Mouse (Mus musculus): Measurements from ENCODE around the gene Stk25. TPM values are rescaled to one million over a fixed set of nuclear protein-coding genes. Genes with fewer than 3 reads are reported as not detected.

The Stk25 gene
- polyA plus RNA-seq, 2 experiments = 204 to 248 TPM

- WGBS = 4% methylated on average over 35 of the region's 51 CpGs
- peak; percentile 75 for ATAC-seq (ENCODE audit: low FRiP score, low read depth)
- no peak overlapping the region for H3K27ac ChIP-seq (replicated peaks; ENCODE audit: low read depth, low read length)
Measured at GRCm38 (mm10) chr1:93686245-93686960, 27.9 kb upstream of the Stk25 start.

GRCm38 (mm10) chr1:93685401-93686244, 27.2 kb upstream of the Stk25 start, which contains the start of gene Bok:
Gene Bok, plus strand, starts transcription at chr1:93685660.
- 0 out of 2 replicates have a peak within 1 kb of the TSS, but pooled peaks have one; percentile 13 for H3K27ac ChIP-seq (replicated peaks; ENCODE audit: low read depth, low read length)
- H3K36me3 ChIP-seq (ENCODE audit: control insufficient read depth, insufficient read depth, low read length) = no peaks in the 10 kb centered on the region
- WGBS = under 1% methylated on average over 75 of the region's 78 CpGs

More at GRCm38 (mm10) chr1:93686245-93686960, 27.9 kb upstream of the Stk25 start:
- Histone ChIP-seq H3K36me3 (ENCODE audit: control insufficient read depth, insufficient read depth, low read length) (no peaks in the 10 kb centered on the region), H3K27me3 (ENCODE audit: control insufficient read depth, insufficient read depth, low read length) (0 out of 2 replicates have a peak, but pooled peaks cover 3% of the 10 kb centered on the region), H3K9ac (ENCODE audit: low read depth, low read length, severe bottlenecking) (peak overlapping the region; percentile 70), H3K9me3 (ENCODE audit: control insufficient read depth, low read length) (no peaks in the 10 kb centered on the region), H3K4me2 (replicated peaks; ENCODE audit: low read depth, low read length, severe bottlenecking) (peak overlapping the region; percentile 95), H3K4me3 (replicated peaks; ENCODE audit: low read length) (peak overlapping the region; percentile 60), H3K4me1 (ENCODE audit: control insufficient read depth, insufficient read depth, low read length) (no peaks in the 10 kb centered on the region)
- TF ChIP-seq POLR2A (IDR thresholded peaks at IDR 0.05; ENCODE audit: borderline replicate concordance, extremely low read depth, insufficient read depth, insufficient read length) = no peak
- peak; percentile 65 for DNase-seq (ENCODE audit: low spot score)

GRCm38 (mm10) chr1:93679889-93680568, 21.6 kb upstream of the Stk25 start:
- 52% methylated on average over 7 of the region's 7 CpGs for WGBS
- Histone ChIP-seq H3K27me3 (ENCODE audit: control insufficient read depth, insufficient read depth, low read length) (no peaks in the 10 kb centered on the region), H3K36me3 (ENCODE audit: control insufficient read depth, insufficient read depth, low read length) (no peaks in the 10 kb centered on the region), H3K9ac (ENCODE audit: low read depth, low read length, severe bottlenecking) (no peak overlapping the region), H3K4me1 (ENCODE audit: control insufficient read depth, insufficient read depth, low read length) (no peaks in the 10 kb centered on the region), H3K4me2 (replicated peaks; ENCODE audit: low read depth, low read length, severe bottlenecking) (no peak overlapping the region), H3K27ac (replicated peaks; ENCODE audit: low read depth, low read length) (no peak overlapping the region), H3K4me3 (replicated peaks; ENCODE audit: low read length) (no peak overlapping the region), H3K9me3 (ENCODE audit: control insufficient read depth, low read length) (no peaks in the 10 kb centered on the region)
- DNase-seq (ENCODE audit: low spot score) (peak; percentile 26), ATAC-seq (ENCODE audit: low FRiP score, low read depth) (no peak)
- TF ChIP-seq POLR2A (IDR thresholded peaks at IDR 0.05; ENCODE audit: borderline replicate concordance, extremely low read depth, insufficient read depth, insufficient read length) = no peak

More at GRCm38 (mm10) chr1:93685401-93686244, 27.2 kb upstream of the Stk25 start, which contains the start of gene Bok:
- Histone ChIP-seq H3K27me3 (ENCODE audit: control insufficient read depth, insufficient read depth, low read length) (0 out of 2 replicates have a peak, but pooled peaks cover 3% of the 10 kb centered on the region), H3K9me3 (ENCODE audit: control insufficient read depth, low read length) (no peaks in the 10 kb centered on the region), H3K4me2 (replicated peaks; ENCODE audit: low read depth, low read length, severe bottlenecking) (peak within 1 kb of the TSS; percentile 95), H3K9ac (ENCODE audit: low read depth, low read length, severe bottlenecking) (peak within 1 kb of the TSS; percentile 70), H3K4me3 (replicated peaks; ENCODE audit: low read length) (peak within 1 kb of the TSS; percentile 60), H3K4me1 (ENCODE audit: control insufficient read depth, insufficient read depth, low read length) (no peaks in the 10 kb centered on the region)
- no peak for TF ChIP-seq POLR2A (IDR thresholded peaks at IDR 0.05; ENCODE audit: borderline replicate concordance, extremely low read depth, insufficient read depth, insufficient read length)
- ATAC-seq (ENCODE audit: low FRiP score, low read depth) (peak; percentile 45), DNase-seq (ENCODE audit: low spot score) (peak; percentile 76)

GRCm38 (mm10) chr1:93678386-93678785, 19.9 kb upstream of the Stk25 start:
- WGBS = 67% methylated on average over 2 of the region's 2 CpGs
- no peak overlapping the region for H3K4me3 ChIP-seq (replicated peaks; ENCODE audit: low read length)
- DNase-seq (ENCODE audit: low spot score) = no peak

GRCm38 (mm10) chr1:93672682-93673081, 14.2 kb upstream of the Stk25 start:
- ATAC-seq (ENCODE audit: low FRiP score, low read depth) = no peak
- H3K4me2 ChIP-seq (replicated peaks; ENCODE audit: low read depth, low read length, severe bottlenecking) = no peak overlapping the region
- no peak overlapping the region for H3K27ac ChIP-seq (replicated peaks; ENCODE audit: low read depth, low read length)
- no peak overlapping the region for H3K9ac ChIP-seq (ENCODE audit: low read depth, low read length, severe bottlenecking)
- no peaks in the 10 kb centered on the region for H3K9me3 ChIP-seq (ENCODE audit: control insufficient read depth, low read length)
- no peak overlapping the region for H3K4me3 ChIP-seq (replicated peaks; ENCODE audit: low read length)
- TF ChIP-seq POLR2A (IDR thresholded peaks at IDR 0.05; ENCODE audit: borderline replicate concordance, extremely low read depth, insufficient read depth, insufficient read length) = no peak
- no peak for DNase-seq (ENCODE audit: low spot score)
- 88% methylated on average over 5 of the region's 5 CpGs for WGBS
- H3K27me3 ChIP-seq (ENCODE audit: control insufficient read depth, insufficient read depth, low read length) = no peaks in the 10 kb centered on the region
- H3K4me1 ChIP-seq (ENCODE audit: control insufficient read depth, insufficient read depth, low read length) = peaks cover 9% of the 10 kb centered on the region; the same call in 1 of the 2 replicates
- no peaks in the 10 kb centered on the region for H3K36me3 ChIP-seq (ENCODE audit: control insufficient read depth, insufficient read depth, low read length)

More at GRCm38 (mm10) chr1:93678386-93678785, 19.9 kb upstream of the Stk25 start:
- Histone ChIP-seq H3K4me1 (ENCODE audit: control insufficient read depth, insufficient read depth, low read length) (no peaks in the 10 kb centered on the region), H3K36me3 (ENCODE audit: control insufficient read depth, insufficient read depth, low read length) (no peaks in the 10 kb centered on the region), H3K9me3 (ENCODE audit: control insufficient read depth, low read length) (no peaks in the 10 kb centered on the region), H3K4me2 (replicated peaks; ENCODE audit: low read depth, low read length, severe bottlenecking) (no peak overlapping the region), H3K27ac (replicated peaks; ENCODE audit: low read depth, low read length) (no peak overlapping the region), H3K27me3 (ENCODE audit: control insufficient read depth, insufficient read depth, low read length) (no peaks in the 10 kb centered on the region), H3K9ac (ENCODE audit: low read depth, low read length, severe bottlenecking) (no peak overlapping the region)
- TF ChIP-seq POLR2A (IDR thresholded peaks at IDR 0.05; ENCODE audit: borderline replicate concordance, extremely low read depth, insufficient read depth, insufficient read length) = no peak
- ATAC-seq (ENCODE audit: low FRiP score, low read depth) = no peak
